Comparison of ENCODE assay signal across 8 mouse cellular contexts in the genomic region with DNA sequence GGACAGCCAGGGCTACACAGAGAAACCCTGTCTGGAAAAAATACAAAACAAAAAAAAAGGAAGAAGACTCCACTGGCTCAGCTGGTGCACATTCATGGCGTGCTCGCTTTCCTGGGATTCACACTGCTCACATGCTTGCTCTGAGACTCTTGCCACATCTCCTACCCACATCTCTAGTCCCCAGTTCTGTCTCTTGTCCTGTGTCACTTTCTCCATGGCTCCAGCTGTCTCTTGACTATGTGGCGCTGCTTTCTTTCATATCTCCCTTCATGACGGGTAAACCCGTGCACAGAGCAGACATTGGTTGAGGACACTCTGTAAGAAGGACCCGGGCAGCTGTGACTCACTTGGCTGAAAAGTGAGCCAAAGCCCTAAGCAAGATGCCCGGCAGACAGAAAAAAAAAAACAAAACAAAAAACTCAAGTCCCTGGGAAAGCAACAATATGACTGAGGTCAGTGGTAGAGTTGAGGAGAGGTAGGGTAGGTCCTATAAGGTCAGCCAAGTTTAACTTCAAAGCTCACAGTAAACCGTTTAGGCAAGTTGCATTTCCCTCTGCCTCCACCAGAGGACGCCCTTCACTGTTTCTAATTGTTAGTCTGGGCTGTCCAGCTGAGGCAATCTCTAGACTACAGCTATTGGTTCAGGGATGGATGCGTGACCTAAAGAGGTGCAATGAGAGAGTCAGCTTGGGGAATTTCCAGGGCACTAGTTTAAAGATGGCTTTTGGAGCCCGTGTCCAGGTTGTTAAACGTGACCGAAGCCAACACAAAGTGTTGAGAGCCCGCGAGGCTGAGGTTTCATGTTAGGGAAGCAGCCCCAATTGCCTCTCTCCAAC. TPM values are rescaled to one million over a fixed set of nuclear protein-coding genes. Genes with fewer than 3 reads are reported as not detected.
A peak's percentile ranks its signal among the peaks of the same experiment; 100 is the strongest.
DNase-seq lines count a peak whose midpoint lies in the region; ATAC-seq lines count a peak whose summit lies in the region.

No protein-coding gene starts in this region.

- peaks cover 25% of the 10 kb centered on the region for H3K36me3 ChIP-seq in intestine, embryonic 14.5 days (ENCODE audit: control insufficient read depth, insufficient read depth, low read length)
- peaks cover 25% of the 10 kb centered on the region for H3K36me3 ChIP-seq in midbrain, embryonic 13.5 days
- peaks cover 8% of the 10 kb centered on the region for H3K36me3 ChIP-seq in stomach, embryonic 15.5 days

- H3K4me2 ChIP-seq in intestine, embryonic 14.5 days (ENCODE audit: low read length) = no peak overlapping the region
- H3K4me2 ChIP-seq in midbrain, embryonic 13.5 days (replicated peaks) = no peak overlapping the region
- H3K4me2 ChIP-seq in stomach, embryonic 15.5 days = 0 out of 2 replicates have a peak overlapping the region, but pooled peaks have one; percentile 16

- H3K27me3 ChIP-seq in intestine, embryonic 14.5 days (replicated peaks; ENCODE audit: control insufficient read depth, insufficient read depth, low read length) = no peaks in the 10 kb centered on the region
- H3K27me3 ChIP-seq in midbrain, embryonic 13.5 days = 0 out of 2 replicates have a peak, but pooled peaks cover under 1% of the 10 kb centered on the region
- H3K27me3 ChIP-seq in stomach, embryonic 15.5 days (replicated peaks) = 0 out of 2 replicates have a peak, but pooled peaks cover 1% of the 10 kb centered on the region

- H3K9me3 ChIP-seq in intestine, embryonic 14.5 days (ENCODE audit: control insufficient read depth, low read length) = no peaks in the 10 kb centered on the region
- H3K9me3 ChIP-seq in midbrain, embryonic 13.5 days = no peaks in the 10 kb centered on the region
- H3K9me3 ChIP-seq in stomach, embryonic 15.5 days = no peaks in the 10 kb centered on the region

- H3K9ac ChIP-seq in intestine, embryonic 14.5 days (ENCODE audit: low read length) = no peak overlapping the region
- no peak overlapping the region for H3K9ac ChIP-seq in midbrain, embryonic 13.5 days (replicated peaks)
- H3K9ac ChIP-seq in stomach, embryonic 15.5 days = no peak overlapping the region

- 0 out of 2 replicates have a peak, but pooled peaks have one; percentile 30 for ATAC-seq in intestine, embryonic 14.5 days (replicated peaks; ENCODE audit: low FRiP score, low TSS enrichment, low read depth)
- 0 out of 2 replicates have a peak, but pooled peaks have one; percentile 30 for ATAC-seq in midbrain, embryonic 13.5 days
- ATAC-seq in stomach, embryonic 15.5 days (ENCODE audit: insufficient read depth, low FRiP score, low read depth) = 0 out of 2 replicates have a peak, but pooled peaks have one; percentile 28

- DNase-seq in 3T3-L1 (ENCODE audit: low read depth, low spot score) = peak; percentile 76
- peak; percentile 73 for DNase-seq in T-cell, adult 2 months (ENCODE audit: low spot score)
- DNase-seq in cerebellum, postnatal 14 days = peak; percentile 88 to 92
- peak; percentile 71 to 74 for DNase-seq in gastrocnemius, adult 8-10 months (ENCODE audit: low spot score in 2 of 2)
- DNase-seq in intestine, embryonic 14.5 days (ENCODE audit: low spot score) = peak; percentile 81
- DNase-seq in left cerebral cortex, postnatal 10 days (ENCODE audit: extremely low spot score in 1 of 2, low spot score in 2 of 2) = peak; percentile 62 to 76

- H3K4me3 ChIP-seq in intestine, embryonic 14.5 days (ENCODE audit: low read depth, low read length) = no peak overlapping the region
- H3K4me3 ChIP-seq in midbrain, embryonic 13.5 days (replicated peaks) = no peak overlapping the region
- no peak overlapping the region for H3K4me3 ChIP-seq in stomach, embryonic 15.5 days (replicated peaks)

- peak overlapping the region; percentile 38; the same call in 1 of the 2 replicates for H3K27ac ChIP-seq in intestine, embryonic 14.5 days (ENCODE audit: low read depth)
- H3K27ac ChIP-seq in midbrain, embryonic 13.5 days = no peak overlapping the region
- H3K27ac ChIP-seq in stomach, embryonic 15.5 days = peak overlapping the region; percentile 26; the same call in 1 of the 2 replicates

- WGBS in intestine, embryonic 14.5 days = 64% methylated on average over 15 of the region's 15 CpGs
- 69% methylated on average over 15 of the region's 15 CpGs for WGBS in midbrain, embryonic 13.5 days
- WGBS in stomach, embryonic 15.5 days = 61% methylated on average over 15 of the region's 15 CpGs

- intact Hi-C loops in left cerebral cortex, postnatal 10 days (cut with DNase I) = loop anchor here (5.0 kb wide), 1 partner anchor 60 kb away; no protein-coding TSS in a partner anchor

- peaks cover 27% of the 10 kb centered on the region for H3K4me1 ChIP-seq in intestine, embryonic 14.5 days (replicated peaks; ENCODE audit: control insufficient read depth, insufficient read depth, low read length)
- no peaks in the 10 kb centered on the region; the same call in 1 of the 2 replicates for H3K4me1 ChIP-seq in midbrain, embryonic 13.5 days (replicated peaks)
- H3K4me1 ChIP-seq in stomach, embryonic 15.5 days = peaks cover 6% of the 10 kb centered on the region

RNA-seq across cellular contexts. Expression of gene Mlxip, which starts 17.3 kb away (rescaled TPM):
- total RNA-seq in gastrocnemius, adult 8-10 months (2022) = 10 to 100 TPM; 62.2 to 81.0 (median 63.8) TPM
- polyA plus RNA-seq in intestine, embryonic 14.5 days (2014; fragmentation: Nextera tagmentation; extraction: Ambion mirVana) = 26.5 and 29.1 TPM in 2 replicates
- total RNA-seq in left cerebral cortex, postnatal 10 days (2021) = 10 to 100 TPM; 22.6 to 24.6 TPM
- 17.4 and 18.7 TPM in 2 replicates for polyA plus RNA-seq in midbrain, embryonic 13.5 days (2015; fragmentation: Nextera tagmentation; extraction: Ambion mirVana)
- 19.1 and 24.4 TPM in 2 replicates for polyA plus RNA-seq in stomach, embryonic 15.5 days (2015; fragmentation: Nextera tagmentation; extraction: Ambion mirVana)

RNA-seq across cellular contexts. Expression of gene Bcl7a, which starts 33.7 kb away (rescaled TPM):
- total RNA-seq in gastrocnemius, adult 8-10 months (2022) = 1 to 10 TPM; 7.3 to 9.6 (median 7.9) TPM
- polyA plus RNA-seq in intestine, embryonic 14.5 days (2014; fragmentation: Nextera tagmentation; extraction: Ambion mirVana) = 21.1 and 24.0 TPM in 2 replicates
- 10 to 100 TPM; 81.4 to 83.3 TPM for total RNA-seq in left cerebral cortex, postnatal 10 days (2021)
- 47.8 and 53.0 TPM in 2 replicates for polyA plus RNA-seq in midbrain, embryonic 13.5 days (2015; fragmentation: Nextera tagmentation; extraction: Ambion mirVana)
- 19.9 and 21.0 TPM in 2 replicates for polyA plus RNA-seq in stomach, embryonic 15.5 days (2015; fragmentation: Nextera tagmentation; extraction: Ambion mirVana)
